Mouse (Mus musculus) T-helper 17 cell (primary cell): ENCODE measurements at regions not wholly inside any gene's neighbourhood (a gene's known extent, or its start where the extent isn't known, plus 50 kb on each side); places are given as distances from the start of the nearest gene placed in this dataset.

Experiments used
- in situ Hi-C, 2 experiments: fragments of 300-600 bp; cut with MboI, MseI; formaldehyde crosslinking; loops; 1 replicate in 1 of 2; 2 replicates in 1 of 2; pipeline ENCODE4 v1.15.1; 2025; ENCODE audit warnings: high pct_unique_total_duplicates in 2 of 2

DNA sequence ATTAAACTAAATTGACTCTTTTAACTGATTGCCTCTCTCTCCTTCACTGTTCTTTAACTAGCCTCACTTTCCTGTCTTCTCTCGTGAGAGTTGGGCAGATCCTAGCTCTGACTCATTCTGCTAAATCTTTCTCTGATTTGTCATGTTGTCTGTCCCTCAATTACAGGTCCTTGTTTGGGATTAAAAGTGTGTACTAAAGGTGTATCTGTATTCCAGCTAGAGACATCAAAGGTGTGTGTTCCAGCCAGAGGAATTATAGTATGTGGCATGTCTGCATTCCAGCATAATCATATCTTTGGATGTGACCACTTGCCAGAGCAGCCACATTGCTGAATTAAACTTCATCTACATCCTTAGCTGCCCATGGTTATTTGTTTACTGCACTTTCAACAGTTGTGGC is 167.5 kb upstream of the Fam83b start:
- in situ Hi-C loops, result no loop called here

DNA sequence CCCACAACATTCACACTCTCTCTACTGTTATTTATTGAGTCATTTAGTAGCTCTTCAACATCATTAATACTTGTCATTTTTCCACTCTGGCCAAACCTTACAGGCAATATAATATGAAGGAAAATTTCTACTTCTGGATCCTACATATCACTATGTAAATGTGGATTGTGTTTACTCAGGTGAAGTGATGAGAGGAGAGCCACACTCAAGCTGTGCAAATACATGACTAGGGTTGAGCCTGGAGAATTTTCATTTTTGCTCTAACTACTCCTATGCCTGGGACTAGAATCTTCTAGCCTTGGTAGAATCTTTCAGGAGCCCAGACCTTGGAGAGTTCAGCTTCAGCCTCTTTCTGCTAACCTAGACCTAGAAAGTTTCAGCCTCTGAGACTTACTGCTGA is 166.9 kb upstream of the Fam83b start:
- in situ Hi-C loops, result no loop called here

DNA sequence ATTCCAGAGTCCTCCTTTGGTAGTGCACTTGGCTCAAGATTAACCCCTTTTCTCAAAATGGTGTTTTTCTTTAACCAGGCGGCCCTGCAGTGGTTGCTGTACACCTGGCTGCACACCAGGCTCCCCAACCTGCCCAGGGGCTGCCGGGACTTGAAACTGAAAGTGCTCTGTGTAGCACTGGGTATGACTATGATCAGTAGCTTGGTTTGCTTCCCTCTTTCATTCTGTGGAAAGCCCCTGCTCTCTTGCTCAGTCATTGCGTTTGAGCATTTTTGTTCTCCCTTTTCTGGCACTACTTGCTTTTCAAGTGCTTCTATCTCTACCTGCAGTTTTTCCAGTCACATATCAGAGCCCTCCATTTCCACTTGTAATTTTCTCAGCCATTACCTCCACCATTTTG is 156.0 kb upstream of the Fam83b start:
- in situ Hi-C loops, result no loop called here

DNA sequence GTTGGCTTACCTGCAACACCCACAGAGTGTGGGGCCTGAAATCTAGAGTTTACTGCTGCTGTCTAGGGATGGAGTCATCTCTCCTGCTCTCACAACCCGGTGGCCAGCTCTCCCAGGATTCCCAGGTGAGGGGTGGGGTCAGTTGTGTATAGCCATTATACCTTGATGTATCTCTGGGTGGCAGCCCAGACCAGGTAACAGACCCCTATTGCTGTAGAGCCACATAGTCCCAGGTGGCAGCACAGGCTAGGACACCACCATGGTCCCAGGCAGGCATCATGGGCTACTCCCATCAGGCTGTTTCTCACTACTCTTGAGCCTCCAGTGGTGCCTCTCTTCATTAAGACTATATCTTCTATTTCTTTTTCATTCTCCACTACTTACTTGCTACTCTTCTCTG is 148.9 kb upstream of the Fam83b start:
- in situ Hi-C loops, result no loop called here

DNA sequence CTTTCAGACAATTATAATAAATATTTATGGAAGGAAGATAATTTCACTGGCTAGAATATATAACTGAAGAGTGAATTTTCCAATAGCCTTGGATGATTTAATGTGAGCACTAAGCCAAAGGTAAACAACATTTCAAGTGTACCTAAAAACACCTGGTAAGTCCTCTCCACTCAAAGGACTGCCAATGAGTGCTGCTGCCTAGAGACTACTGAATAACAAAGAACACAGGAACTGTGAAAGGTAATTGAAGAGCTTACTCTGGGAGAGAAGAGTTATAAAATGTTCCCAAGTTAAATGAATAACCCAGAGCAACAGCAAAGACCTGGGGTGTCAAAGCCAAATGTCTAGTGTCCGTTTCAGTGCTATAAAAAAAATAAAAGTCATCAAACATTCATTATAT is 139.5 kb upstream of the Fam83b start:
- in situ Hi-C loops, result no loop called here

DNA sequence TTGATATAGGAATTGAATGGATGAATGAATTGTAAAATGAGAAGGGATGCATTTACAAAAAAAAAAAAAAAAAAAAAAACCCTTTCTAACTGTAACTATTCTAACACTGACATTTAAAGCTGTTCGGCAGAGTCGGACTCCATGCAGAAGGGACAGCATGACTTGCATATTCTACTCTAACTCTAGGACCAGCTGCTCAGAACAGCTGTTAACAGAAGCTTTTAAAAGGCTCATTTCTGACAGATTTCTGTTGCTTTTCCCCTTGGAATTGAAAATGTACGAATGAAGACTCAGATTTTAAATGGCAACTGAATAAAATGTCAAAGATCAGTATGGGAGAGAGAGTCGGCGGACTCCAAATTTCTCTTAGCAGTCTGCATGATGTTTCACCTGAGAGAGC is 138.9 kb upstream of the Fam83b start:
- in situ Hi-C loops, result no loop called here

DNA sequence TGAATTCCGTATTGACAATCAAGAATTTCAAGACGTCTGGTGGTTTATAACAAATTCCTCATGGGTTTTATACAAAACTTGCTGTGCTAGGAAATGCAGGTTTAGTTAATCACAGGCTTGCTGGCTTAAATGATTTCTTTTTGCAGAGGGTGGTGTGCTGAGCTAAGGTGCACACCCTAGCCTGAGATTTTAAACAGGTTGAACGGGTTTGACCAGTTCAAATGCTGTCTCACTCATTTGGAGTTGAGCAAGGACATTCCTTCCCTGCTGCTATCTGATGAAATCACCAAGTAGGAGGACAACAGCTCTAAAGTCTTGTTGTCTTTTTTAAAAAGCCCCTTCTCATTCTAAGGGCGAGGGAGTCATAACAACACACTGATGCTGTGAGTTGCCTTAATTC is 128.6 kb upstream of the Fam83b start:
- in situ Hi-C loops, result no loop called here

DNA sequence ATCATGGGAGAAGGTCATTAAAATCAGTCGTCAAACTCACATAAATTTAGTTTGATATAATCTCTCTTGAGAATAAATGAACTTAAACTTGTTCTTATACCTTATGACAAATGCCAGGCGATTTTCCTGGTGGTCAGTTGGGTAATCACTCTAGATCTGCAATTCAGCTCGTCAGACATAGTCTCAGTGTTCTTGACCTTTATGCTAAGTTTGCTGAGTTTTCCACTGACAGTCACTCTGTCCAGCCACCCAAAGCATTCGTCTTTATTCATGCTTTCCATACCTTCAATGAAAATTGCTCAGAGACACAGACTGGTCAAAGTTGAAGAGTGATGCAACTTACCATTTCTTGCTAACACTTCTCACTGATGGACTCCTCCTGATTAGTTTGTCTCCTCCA is 126.1 kb upstream of the Fam83b start:
- in situ Hi-C loops, result no loop called here

DNA sequence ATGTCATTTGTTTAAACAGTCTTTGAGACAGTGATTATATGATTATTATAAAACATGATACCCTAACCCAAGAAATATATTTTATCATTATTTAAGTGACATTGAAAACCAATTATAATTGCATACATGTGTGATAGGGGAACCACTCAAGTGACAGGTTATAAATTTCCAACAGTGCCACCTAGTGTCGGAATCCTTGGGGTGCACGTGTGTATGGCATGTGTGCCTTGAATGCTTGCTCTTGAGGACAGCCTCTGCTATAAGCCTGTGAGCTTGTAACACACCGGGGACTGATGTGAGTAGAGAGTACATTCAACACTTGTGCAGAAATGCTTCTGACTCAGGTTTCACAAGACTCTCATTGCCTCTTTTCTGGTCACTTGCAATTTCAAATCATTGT is 93.9 kb upstream of the Fam83b start:
- in situ Hi-C loops, result no loop called here

DNA sequence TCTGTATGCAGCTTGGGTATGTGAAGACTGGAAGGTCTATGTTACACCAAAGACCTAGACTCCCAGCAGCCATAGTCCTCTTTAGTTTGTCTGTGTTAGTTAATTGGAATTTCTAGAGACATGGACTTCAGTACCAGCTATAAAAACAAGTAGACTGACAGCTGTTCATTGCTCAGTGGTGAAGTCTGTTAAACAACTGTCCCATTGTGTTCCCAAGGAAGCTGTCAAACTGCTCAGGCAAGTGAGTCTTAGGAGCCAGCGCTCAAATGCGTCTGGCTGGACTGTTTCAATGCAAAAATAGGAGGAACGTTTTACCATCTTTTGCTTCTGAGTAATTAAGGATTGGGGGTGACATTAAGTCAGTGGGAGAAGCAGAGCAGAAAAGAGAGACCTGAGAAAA is 92.9 kb upstream of the Fam83b start:
- in situ Hi-C loops, result loop anchor here in 1 of 2 experiments (5.0 kb wide), 1 partner anchor 272 kb away; no protein-coding TSS in a partner anchor

DNA sequence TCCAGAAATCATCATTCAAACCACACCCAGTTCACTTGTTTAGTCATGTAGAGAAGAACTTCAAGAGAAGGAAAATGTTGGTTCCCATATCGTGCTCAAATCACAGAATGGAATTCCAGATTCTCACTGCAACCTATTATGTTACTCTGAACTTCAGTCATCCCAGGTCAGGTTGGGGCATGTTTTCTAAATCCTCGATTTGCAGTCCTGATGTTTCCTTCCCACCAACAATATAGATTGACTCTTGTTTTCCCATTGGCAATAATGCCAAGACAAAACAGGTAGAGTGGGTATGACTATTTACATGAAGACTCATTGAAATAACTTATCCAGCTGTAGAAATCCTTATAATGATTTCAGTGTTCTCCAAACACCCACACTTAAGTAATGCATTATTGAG is 86.4 kb upstream of the Fam83b start:
- in situ Hi-C loops, result no loop called here

DNA sequence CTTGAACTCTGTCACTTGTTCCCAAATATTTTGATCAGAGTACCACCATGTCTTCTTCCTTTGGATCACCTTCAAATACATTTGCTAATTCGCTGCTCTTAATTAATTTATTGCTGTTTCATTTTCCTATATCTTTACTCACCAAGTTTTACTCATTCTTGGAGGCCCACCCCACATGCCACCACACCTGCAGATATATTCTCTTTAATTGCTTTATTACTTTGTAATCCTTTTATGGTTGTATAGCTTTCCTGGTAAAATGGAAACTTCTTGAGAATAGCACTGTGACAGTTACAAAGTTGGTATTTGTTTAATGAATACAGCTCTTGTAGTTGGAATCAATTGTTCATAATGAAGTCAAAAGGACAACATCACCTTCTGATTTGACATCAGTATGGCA is 82.6 kb upstream of the Fam83b start:
- in situ Hi-C loops, result no loop called here

DNA sequence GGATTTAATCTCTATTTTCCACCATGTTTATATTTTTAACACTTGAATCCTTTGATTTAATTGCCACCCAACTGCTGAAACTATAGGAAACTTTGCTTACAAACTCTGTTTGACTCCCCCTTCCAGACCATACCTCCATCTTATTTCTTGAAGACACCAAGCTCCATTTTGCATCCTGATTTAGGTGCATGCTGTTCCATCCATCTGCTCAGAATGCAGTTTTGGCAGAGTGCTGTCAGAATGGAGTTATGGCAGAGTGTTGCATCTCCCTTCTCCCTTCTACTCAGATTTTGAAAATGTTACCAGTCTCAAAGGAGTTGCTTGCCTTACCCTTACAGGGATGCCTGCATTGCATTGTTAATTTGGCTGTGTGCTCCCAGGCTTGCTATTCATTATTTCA is 79.5 kb upstream of the Fam83b start:
- in situ Hi-C loops, result no loop called here
